Mouse (Mus musculus) adipocyte (in vitro differentiated cells): Measurements from ENCODE around the gene Dnah5.
A peak's percentile ranks its signal among the peaks of the same experiment; 100 is the strongest.
"Not testable (repeated sequence)": the region's sequence is repeated elsewhere in the genome, so short reads cannot be mapped to it uniquely, and the experiment has no call there.

ENCODE experiments used
- DNase-seq: peaks from one replicate; pipeline ENCODE4 v3.0.0-alpha.2; 2016; ENCODE audit warnings: low spot score

Gene Dnah5

DNA sequence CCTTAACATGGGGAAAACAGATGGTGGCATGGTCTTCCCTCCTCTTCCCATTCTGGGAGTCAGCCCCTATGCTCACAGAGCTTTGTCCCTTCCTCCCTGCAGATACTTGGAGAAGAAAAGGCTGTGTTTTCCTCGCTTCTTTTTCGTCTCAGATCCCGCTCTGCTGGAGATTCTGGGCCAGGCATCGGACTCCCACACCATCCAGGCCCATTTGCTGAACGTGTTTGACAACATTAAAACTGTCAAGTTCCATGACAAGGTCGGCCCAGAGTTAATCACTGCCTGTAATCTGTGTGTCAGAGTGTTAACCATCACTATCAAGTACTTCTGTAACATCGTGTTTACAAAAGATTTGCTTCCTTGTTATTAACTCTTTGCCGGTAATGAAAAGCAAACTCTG is 103.6 kb downstream of the Dnah5 start:
- DNase-seq, result no peak

GRCm38 (mm10) chr15:28307884-28308283 is 104.3 kb downstream of the Dnah5 start:
- DNase-seq, result no peak

DNA sequence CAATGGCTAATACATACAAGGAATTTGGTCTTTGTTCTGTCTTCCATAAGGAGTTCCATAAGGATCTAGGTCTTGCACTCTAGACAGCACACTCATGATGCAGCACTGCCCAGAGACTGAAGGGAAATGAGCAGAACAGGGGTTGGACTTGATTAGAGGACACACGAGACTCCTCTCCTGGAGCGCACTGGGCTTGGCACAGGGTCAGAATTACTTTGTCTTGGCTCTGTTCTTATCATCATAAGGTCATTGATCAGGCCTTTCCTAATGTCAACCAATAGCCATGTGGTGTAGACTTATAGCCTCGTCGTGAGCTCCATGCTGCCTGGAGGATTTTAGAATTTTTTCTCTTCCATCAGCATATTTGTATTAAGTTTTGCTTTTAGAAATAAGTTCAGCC is 107.0 kb downstream of the Dnah5 start:
- DNase-seq, result no peak

DNA sequence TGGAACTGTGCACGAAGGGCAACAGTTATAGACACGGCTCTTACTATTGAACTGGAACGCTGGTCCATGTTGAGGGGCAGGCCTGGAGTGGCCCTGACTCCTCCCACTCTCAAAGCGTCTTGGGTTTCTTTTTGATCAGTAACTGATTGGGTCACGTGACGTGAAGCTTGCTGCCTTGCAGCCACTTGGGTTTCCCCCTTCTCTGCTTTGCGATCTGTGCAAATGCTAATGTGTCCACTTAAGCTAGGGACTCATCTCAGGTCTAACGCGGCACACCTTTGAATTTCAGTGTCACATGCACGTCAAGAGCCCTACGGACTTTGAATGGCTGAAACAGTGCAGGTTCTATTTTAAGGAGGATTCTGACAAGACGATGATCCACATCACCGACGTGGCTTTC is 109.9 kb downstream of the Dnah5 start:
- no peak for DNase-seq

GRCm38 (mm10) chr15:28315812-28316528 is 112.4 kb downstream of the Dnah5 start:
- DNase-seq, result peak; percentile 28

- no peak for DNase-seq
Measured at GRCm38 (mm10) chr15:28322533-28322932, 119.0 kb downstream of the Dnah5 start.

DNA sequence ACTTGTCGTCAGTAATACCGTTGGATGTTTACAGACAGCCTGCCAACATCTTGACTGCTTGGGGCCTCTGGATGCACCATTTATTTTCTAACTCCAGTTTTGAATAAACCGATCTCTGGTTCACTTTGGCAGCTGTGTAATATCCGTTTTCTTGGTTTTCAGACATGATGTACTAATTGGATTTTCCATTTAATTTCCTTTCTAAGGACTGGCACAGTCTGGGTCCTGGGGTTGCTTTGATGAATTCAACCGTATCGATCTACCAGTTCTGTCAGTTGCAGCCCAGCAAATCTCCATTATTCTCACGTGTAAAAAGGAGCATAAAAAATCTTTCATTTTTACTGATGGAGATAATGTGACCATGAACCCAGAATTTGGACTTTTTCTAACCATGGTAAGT is 123.4 kb downstream of the Dnah5 start:
- DNase-seq, result no peak

DNA sequence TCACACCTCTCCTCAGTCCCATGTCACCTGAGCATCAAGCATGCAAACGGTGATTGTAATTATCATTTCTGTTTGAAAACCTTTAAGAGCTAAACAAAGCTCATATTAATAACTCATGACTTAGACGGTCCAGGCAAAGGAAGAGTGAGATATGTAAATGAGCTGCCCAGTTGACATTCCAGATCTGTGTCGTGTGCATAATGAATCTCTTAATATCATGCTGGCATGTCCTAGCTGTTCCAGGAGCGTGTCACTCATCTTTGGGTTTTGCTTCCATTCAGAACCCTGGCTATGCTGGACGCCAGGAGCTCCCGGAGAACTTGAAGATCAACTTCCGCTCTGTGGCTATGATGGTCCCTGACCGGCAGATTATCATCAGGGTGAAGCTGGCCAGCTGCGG is 123.9 kb downstream of the Dnah5 start:
- no peak for DNase-seq

DNA sequence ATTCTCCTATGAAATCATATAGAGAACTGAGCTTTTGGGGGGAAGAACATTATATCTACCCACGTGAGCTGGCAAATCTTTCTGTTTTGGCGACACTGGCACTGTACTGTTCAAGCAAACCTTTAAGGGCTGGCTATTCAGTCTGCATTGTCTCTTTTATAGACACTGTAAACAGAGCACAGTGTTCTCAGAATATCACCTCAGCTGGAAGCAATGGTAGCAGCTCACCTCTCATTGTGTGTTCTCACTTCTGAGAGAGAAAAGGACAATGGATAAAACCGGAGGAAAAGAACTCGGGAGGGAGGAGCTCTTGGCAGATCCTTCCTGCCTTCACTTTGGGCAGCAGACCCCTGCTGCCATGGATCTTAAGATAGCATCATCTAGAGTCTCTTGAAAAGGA is 137.6 kb downstream of the Dnah5 start:
- DNase-seq, result no peak

- DNase-seq, result no peak
Measured at GRCm38 (mm10) chr15:28367561-28367960, 164.0 kb downstream of the Dnah5 start.

DNA sequence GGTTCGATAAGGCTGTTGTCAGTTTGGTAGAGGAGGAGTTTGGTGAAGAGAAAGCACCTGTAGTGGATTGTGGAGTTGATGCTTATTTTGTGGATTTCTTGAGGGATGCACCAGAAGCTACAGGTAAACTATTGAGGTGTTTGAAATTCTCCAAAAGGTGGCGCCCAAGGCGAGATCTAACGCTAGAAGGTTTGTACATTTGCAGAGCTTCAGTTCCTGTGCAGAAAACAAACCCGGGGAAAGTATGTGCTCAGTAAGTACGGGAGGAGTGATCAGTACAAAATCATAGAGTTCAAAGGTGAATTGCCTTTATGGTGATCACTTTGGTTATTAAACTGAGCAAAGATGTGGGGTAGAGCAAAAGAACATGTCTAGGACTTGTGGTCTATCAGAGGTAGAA is 166.9 kb downstream of the Dnah5 start:
- DNase-seq, result no peak

DNA sequence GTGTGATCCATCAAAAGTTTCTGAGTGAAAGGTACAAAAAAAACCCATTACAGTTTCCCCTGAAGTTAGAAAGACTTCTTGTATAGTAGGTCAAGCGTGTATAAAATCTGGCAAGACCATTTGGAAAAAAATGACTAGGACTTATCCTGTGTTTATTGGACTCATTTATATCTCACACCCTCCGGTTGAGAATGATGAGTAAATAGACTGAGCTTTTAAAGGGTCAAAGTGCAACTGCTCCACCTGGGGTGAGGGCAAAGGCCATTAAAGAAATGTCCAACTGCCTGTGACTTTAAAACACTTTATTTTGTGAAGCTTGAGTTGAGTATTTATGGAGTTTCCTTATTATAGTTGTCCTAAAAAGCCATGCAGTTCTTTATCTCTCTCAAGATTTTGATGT is 168.0 kb downstream of the Dnah5 start:
- DNase-seq, result no peak

DNA sequence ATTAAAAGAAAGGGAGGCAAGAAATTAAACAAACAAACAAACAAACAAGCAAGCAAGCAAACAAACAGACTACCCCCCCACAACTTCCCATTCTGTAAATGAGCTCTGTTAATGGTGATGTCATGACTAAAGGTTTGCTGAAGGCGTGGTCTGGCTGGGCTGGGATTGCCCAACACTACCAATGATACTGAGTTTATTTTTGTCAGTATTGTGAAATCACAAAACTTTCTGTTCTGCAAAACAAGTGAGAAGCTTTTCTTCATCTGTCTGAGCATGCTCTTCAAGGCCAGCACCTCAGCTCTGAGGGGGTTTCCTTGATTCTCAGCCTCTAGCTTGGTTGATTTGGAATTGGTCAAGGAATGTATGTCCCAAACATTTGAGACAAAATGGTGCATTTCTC is 170.8 kb downstream of the Dnah5 start:
- DNase-seq, result peak; percentile 5

- no peak for DNase-seq
Measured at GRCm38 (mm10) chr15:28380909-28381308, 177.4 kb downstream of the Dnah5 start.

DNA sequence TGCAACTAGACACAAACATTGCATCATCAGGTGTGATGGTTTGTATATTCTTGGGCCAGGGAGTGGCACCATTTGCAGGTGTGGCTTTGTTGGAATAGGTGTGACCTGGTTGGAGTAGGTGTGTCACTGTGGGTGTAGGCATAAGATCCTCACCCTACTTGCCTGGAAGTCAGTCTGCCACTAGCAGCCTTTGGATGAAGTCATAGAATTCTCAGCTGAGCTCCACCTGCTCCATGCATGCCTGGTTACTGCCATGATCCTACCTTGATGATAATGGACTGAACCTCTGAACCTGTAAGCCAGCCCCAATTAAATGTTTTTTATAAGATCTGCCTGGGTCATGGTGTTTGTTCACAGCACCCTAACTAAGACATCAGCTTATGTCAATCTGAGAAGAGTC is 190.2 kb downstream of the Dnah5 start:
- DNase-seq, result not testable (repeated sequence)

DNA sequence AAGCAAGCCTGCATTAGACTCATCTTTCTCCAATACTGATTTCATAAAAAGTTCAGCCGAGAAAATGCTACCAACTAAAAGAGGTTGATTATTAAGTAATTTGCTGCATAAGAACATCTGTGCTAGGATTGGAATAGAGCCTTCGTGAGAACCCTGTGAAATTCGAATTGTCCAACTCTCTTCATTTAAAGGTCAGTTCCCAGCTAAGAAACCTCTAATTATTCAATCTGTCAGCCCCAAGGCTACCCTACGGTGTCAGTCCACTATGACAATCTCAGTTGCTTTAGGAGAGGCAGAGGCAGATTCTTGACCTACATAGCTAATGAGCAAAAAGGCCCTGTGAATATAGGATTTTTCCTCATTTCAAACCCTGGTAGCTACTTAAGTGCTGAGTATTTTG is 191.9 kb downstream of the Dnah5 start:
- DNase-seq, result no peak

- DNase-seq, result no peak
Measured at GRCm38 (mm10) chr15:28398472-28398871, 194.9 kb downstream of the Dnah5 start.

DNA sequence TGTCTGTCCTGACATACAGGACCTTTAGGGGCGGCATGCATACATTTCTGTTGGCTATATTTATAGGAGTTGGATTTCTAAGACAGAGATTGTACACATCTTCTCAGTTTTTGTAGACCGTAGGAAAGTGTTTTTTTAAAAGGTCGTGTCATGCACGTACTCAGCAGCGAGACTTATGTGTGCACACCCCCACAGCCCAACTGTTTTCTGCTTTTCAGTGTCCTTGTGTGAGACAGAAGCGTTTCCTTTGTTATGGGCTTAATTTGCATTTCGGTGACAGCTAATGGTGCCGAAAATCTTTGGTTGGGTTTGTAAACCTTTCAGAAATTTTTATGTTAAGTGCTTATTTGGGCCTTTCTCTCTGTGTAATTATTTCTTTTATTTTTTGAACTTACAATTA is 195.7 kb downstream of the Dnah5 start:
- DNase-seq, result no peak

DNA sequence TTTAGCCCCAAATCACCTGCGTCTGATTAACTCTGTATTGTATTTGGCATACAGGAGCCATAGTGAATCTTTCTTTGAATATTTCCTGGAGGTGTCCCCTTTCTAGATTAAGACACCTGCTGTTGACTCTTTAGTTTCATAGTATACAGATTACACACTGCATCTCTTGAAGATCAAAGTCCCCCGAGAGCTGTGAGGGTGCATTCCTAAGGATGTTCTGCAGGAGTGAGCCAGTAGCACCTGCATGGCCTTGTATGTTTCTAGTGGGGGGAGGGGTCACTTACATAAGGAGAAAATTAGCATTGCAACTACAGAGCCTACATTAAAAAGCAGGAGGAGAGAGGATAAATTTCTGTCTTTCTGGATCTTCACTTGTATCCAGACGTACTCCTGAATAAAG is 201.1 kb downstream of the Dnah5 start:
- DNase-seq, result no peak

GRCm38 (mm10) chr15:28405136-28405535 is 201.6 kb downstream of the Dnah5 start:
- peak; percentile 3 for DNase-seq

- no peak for DNase-seq
Measured at GRCm38 (mm10) chr15:28439702-28440101, 236.2 kb downstream of the Dnah5 start.

- DNase-seq, result no peak
Measured at GRCm38 (mm10) chr15:28444494-28444893, 240.9 kb downstream of the Dnah5 start.

GRCm38 (mm10) chr15:28461091-28461778 is 257.7 kb downstream of the Dnah5 start:
- not testable (repeated sequence) for DNase-seq
